18 mouse cellular contexts compared by ENCODE assay signal in the genomic region with DNA sequence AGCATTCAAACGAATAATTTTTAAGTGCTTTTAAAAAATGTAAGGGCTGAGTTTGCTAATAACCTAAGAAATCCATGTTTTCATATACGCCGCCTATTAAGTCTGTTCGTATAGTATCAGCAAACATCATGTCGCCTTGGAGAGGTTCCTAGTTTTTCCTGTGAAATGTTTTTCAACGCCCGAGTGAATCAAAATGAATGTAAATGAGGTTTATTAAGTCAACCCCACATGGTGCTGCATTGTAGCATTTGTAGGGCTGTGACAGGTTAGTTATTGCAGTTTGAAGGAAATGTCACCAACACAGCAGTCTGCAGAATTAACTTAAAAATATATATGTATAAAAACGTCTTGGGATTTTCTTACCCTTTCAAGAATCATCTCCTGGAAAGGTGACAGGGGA.
DNase-seq lines count a peak whose midpoint lies in the region; ATAC-seq lines count a peak whose summit lies in the region.
"Had no signal": no experiment of that assay in that cellular context is flagged by ENCODE, and none has a peak within 500 bp of the region (broad histone marks: within the 10 kb centered on the region; RNA-seq: fewer than 3 reads in every experiment).

No protein-coding gene starts in this region.

- no peaks in the 10 kb centered on the region for H3K36me3 ChIP-seq in forebrain, embryonic 15.5 days
- H3K36me3 ChIP-seq in forebrain, embryonic 10.5 days (replicated peaks), result no peaks in the 10 kb centered on the region
- H3K36me3 ChIP-seq in lung, embryonic 15.5 days, result no peaks in the 10 kb centered on the region
- H3K36me3 ChIP-seq: embryonic facial prominence, embryonic 10.5 days; hindbrain, embryonic 13.5 days; intestine, embryonic 15.5 days had no signal

- peaks cover 17% of the 10 kb centered on the region for H3K4me1 ChIP-seq in forebrain, embryonic 15.5 days
- peaks cover 9% of the 10 kb centered on the region for H3K4me1 ChIP-seq in forebrain, embryonic 10.5 days
- peaks cover 7% of the 10 kb centered on the region; the same call in 1 of the 2 replicates for H3K4me1 ChIP-seq in lung, embryonic 15.5 days
- H3K4me1 ChIP-seq: intestine, embryonic 15.5 days had no signal

- H3K9ac ChIP-seq in forebrain, embryonic 15.5 days (replicated peaks), result no peak overlapping the region
- H3K9ac ChIP-seq in lung, embryonic 15.5 days, result no peak overlapping the region
- H3K9ac ChIP-seq: hindbrain, embryonic 13.5 days; intestine, embryonic 15.5 days had no signal

- H3K9me3 ChIP-seq in forebrain, embryonic 15.5 days, result no peaks in the 10 kb centered on the region
- H3K9me3 ChIP-seq in forebrain, embryonic 10.5 days, result no peaks in the 10 kb centered on the region
- no peaks in the 10 kb centered on the region for H3K9me3 ChIP-seq in lung, embryonic 15.5 days
- H3K9me3 ChIP-seq: embryonic facial prominence, embryonic 10.5 days; hindbrain, embryonic 13.5 days; intestine, embryonic 15.5 days had no signal

- H3K4me2 ChIP-seq in forebrain, embryonic 15.5 days (replicated peaks), result no peak overlapping the region
- H3K4me2 ChIP-seq in lung, embryonic 15.5 days, result no peak overlapping the region
- H3K4me2 ChIP-seq: hindbrain, embryonic 13.5 days; intestine, embryonic 15.5 days had no signal

- peak overlapping the region; percentile 24; the same call in 1 of the 2 replicates for H3K27ac ChIP-seq in forebrain, embryonic 15.5 days (replicated peaks)
- no peak overlapping the region for H3K27ac ChIP-seq in forebrain, embryonic 10.5 days
- H3K27ac ChIP-seq in lung, embryonic 15.5 days, result peak overlapping the region; percentile 59
- H3K27ac ChIP-seq: hindbrain, embryonic 13.5 days; intestine, embryonic 15.5 days had no signal

- H3K4me3 ChIP-seq in forebrain, embryonic 15.5 days, result no peak overlapping the region
- H3K4me3 ChIP-seq in forebrain, embryonic 10.5 days, result no peak overlapping the region
- no peak overlapping the region for H3K4me3 ChIP-seq in lung, embryonic 15.5 days
- H3K4me3 ChIP-seq: embryonic facial prominence, embryonic 10.5 days; hindbrain, embryonic 13.5 days; intestine, embryonic 15.5 days had no signal

- peak; percentile 58 for ATAC-seq in forebrain, embryonic 15.5 days (replicated peaks)
- ATAC-seq in lung, embryonic 15.5 days (ENCODE audit: borderline replicate concordance, extremely low read depth, low FRiP score, low TSS enrichment), result no peak
- ATAC-seq: activated CD4-positive, CD25-positive, alpha-beta regulatory T cell, adult 4 months; intestine, embryonic 15.5 days; Patski had no signal

- DNase-seq in forebrain, embryonic 10.5 days (ENCODE audit: extremely low spot score, low spot score), result no peak
- no peak for DNase-seq in lung, adult 18-20 months
- peak; percentile 18 for DNase-seq in brain, embryonic 18.5 days (ENCODE audit: low read depth, low spot score)
- DNase-seq in kidney, postnatal 10 days, result no peak
- DNase-seq: adrenal gland, postnatal 14 days; cerebellum, adult 2 months; cerebellum, postnatal 10 days; gastrocnemius, postnatal 14 days; heart, postnatal 10 days; heart, postnatal 4 days had no signal

- WGBS in forebrain, embryonic 15.5 days, result 29% methylated on average over 8 of the region's 8 CpGs
- WGBS in forebrain, embryonic 10.5 days, result 83% methylated on average over 8 of the region's 8 CpGs
- 40% methylated on average over 8 of the region's 8 CpGs for WGBS in lung, embryonic 15.5 days

- H3K27me3 ChIP-seq in forebrain, embryonic 15.5 days, result no peaks in the 10 kb centered on the region
- H3K27me3 ChIP-seq in forebrain, embryonic 10.5 days (ENCODE audit: poor library complexity, severe bottlenecking), result no peaks in the 10 kb centered on the region
- H3K27me3 ChIP-seq in lung, embryonic 15.5 days, result no peaks in the 10 kb centered on the region
- H3K27me3 ChIP-seq: CH12.LX; hindbrain, embryonic 13.5 days; intestine, embryonic 15.5 days had no signal
